Mouse (Mus musculus) embryonic facial prominence, embryonic 14.5 days (tissue): ENCODE data around the gene Akap1. TPM values are rescaled to one million over a fixed set of nuclear protein-coding genes. Genes with fewer than 3 reads are reported as not detected.

ENCODE experiments used
- ATAC-seq: fragments of 200-750 bp; cut with Nextera tagmentation; 2 replicates; pipeline ENCODE4 v1.8.0; 2017; ENCODE audit warnings: low read depth, moderate number of reproducible peaks, moderate TSS enrichment
- DNase-seq: peaks from one replicate; pipeline ENCODE4 v3.0.0-alpha.2; 2015; ENCODE audit warnings: low spot score
- H3K27ac ChIP-seq: fragments of 300-500 bp; sonication (generic); replicated peaks from 2 replicates; pipeline ENCODE4 v1.5.1; 2014; ENCODE audit warnings: low read depth, mild to moderate bottlenecking, low read length, moderate library complexity
- H3K27me3 ChIP-seq: fragments of 300-500 bp; sonication (generic); replicated peaks from 2 replicates; pipeline ENCODE4 v1.6.1; 2014; ENCODE audit warnings: low read length; ENCODE audit not compliant: control insufficient read depth, insufficient read depth
- H3K36me3 ChIP-seq: fragments of 300-500 bp; sonication (generic); 2 replicates; pipeline ENCODE4 v1.6.1; 2014; ENCODE audit warnings: low read length, mixed read lengths; ENCODE audit not compliant: control insufficient read depth, insufficient read depth
- H3K4me1 ChIP-seq: fragments of 300-500 bp; sonication (generic); 2 replicates; pipeline ENCODE4 v1.6.1; 2014; ENCODE audit warnings: antibody characterized with exemption, low read length; ENCODE audit not compliant: control insufficient read depth, insufficient read depth
- H3K4me2 ChIP-seq: fragments of 300-500 bp; sonication (generic); 2 replicates; pipeline ENCODE4 v1.6.1; 2014; ENCODE audit warnings: low read depth, mild to moderate bottlenecking, low read length, moderate library complexity, mixed read lengths
- H3K4me3 ChIP-seq: fragments of 300-500 bp; sonication (generic); 2 replicates; pipeline ENCODE4 v1.5.1; 2014; ENCODE audit warnings: low read depth, mild to moderate bottlenecking, low read length
- H3K9ac ChIP-seq: fragments of 300-500 bp; sonication (generic); 2 replicates; pipeline ENCODE4 v1.6.1; 2014; ENCODE audit warnings: low read depth, mild to moderate bottlenecking, low read length, moderate library complexity, mixed read lengths
- H3K9me3 ChIP-seq: fragments of 300-500 bp; sonication (generic); 2 replicates; pipeline ENCODE4 v1.6.1; 2016; ENCODE audit warnings: low read length; ENCODE audit not compliant: control insufficient read depth
- WGBS: fragments of 180-500 bp; shearing (Covaris S2); extraction: QIAGEN DNeasy Blood & Tissue Kit; methylation state at CpG from one replicate; pipeline ENCODE4 v1.1.7; 2014; 5-methylcytosine and 5-hydroxymethylcytosine counted together
- polyA plus RNA-seq: library from polyadenylated mRNA; unstranded; fragments of >200 nt; fragmentation: Nextera tagmentation; extraction: Ambion mirVana; gene quantifications from 2 replicates; pipeline ENCODE4 v1.2.1, GENCODE M21; 2014

Gene Akap1
- polyA plus RNA-seq, 1 experiment from 2014 or later = 28.2 TPM

DNA sequence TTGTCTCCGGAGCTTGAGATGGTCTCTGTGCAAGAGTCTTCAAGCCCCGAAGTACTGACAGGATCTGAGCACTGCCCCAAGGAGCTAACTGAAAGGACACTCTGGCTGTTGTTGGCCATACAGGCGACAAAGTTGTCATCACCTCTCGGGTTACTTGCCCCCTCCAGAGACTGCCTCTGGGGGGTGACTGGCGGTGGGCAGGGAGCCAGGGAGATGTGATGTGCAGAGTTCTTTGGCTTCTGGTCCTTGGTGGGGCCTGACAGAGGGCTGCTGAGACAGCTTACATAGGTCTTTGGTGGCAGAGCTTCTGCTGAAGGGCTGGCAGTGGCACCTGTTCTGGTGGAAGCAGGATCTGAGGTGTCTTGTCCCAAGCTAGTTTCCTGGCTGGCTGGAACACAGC, 20.0 kb downstream of the Akap1 start:
- Histone ChIP-seq H3K27me3 (no peaks in the 10 kb centered on the region), H3K9ac (no peak overlapping the region), H3K4me2 (no peak overlapping the region), H3K36me3 (peaks cover 28% of the 10 kb centered on the region), H3K27ac (no peak overlapping the region), H3K4me3 (no peak overlapping the region), H3K9me3 (no peaks in the 10 kb centered on the region), H3K4me1 (peaks cover 13% of the 10 kb centered on the region)
- DNase-seq = no peak
- no peak for ATAC-seq
- 78% methylated on average over 5 of the region's 5 CpGs for WGBS

DNA sequence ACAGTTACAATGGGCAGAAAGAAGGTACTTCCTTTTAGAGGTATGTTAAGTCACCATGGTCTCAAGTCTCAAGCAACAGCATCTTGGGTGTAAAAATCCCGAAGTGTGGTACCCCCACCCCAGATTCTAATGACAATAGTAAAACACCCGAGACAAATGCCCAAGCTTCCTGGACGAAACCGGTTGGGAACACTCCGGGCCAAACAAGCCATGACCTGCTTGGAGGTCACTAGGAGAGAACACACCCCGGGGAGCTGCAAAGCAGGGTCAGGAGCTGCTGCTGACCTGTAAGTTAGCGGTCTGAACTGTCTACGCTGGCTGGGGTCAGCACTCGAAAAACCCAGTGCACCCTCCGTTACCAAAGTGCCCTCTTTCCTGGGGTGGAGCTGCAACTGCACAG, 21.1 kb downstream of the Akap1 start:
- Histone ChIP-seq H3K27ac (no peak overlapping the region), H3K4me1 (0 out of 2 replicates have a peak, but pooled peaks cover 3% of the 10 kb centered on the region), H3K4me3 (no peak overlapping the region), H3K9ac (no peak overlapping the region), H3K9me3 (no peaks in the 10 kb centered on the region), H3K4me2 (no peak overlapping the region), H3K36me3 (peaks cover 34% of the 10 kb centered on the region), H3K27me3 (no peaks in the 10 kb centered on the region)
- ATAC-seq = no peak
- WGBS = 88% methylated on average over 10 of the region's 10 CpGs
- DNase-seq = no peak

DNA sequence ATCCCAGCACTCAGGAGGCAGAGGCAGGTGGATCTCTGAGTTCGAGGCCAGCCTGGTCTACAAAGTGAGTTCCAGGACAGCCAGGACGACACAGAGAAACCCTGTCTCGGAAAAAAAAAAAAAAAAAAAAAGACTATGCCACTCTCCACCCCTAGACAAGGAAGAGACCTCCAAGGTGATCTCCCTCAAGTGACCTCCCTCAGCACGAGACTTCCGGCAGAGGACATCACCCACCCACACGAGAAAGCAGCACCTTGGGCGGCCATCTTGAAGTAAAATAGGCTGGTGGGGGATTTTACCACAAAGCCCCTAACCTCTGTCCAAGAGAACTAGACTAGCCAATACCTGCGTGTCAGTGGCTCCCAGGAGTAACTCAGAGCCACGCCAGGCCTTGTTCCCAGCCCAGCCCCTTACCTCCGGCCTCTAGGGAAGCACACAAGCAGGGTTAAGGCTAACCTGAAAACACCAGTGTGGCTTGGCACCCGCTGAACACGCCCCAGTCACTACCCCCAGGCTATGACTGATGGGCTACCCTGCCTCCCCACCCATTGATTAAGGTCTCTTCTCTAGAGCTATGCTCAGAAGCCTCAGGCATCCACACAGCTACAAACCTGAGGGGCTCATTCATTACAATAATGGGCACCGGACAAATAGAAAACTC, 21.9 kb downstream of the Akap1 start:
- no peak overlapping the region for H3K27ac ChIP-seq
- DNase-seq (no peak), ATAC-seq (no peak)
- peaks cover 42% of the 10 kb centered on the region for H3K36me3 ChIP-seq
- H3K27me3 ChIP-seq = no peaks in the 10 kb centered on the region
- no peak overlapping the region for H3K4me3 ChIP-seq
- H3K9ac ChIP-seq = no peak overlapping the region
- H3K4me1 ChIP-seq = no peaks in the 10 kb centered on the region
- WGBS = 93% methylated on average over 13 of the region's 13 CpGs
- no peaks in the 10 kb centered on the region for H3K9me3 ChIP-seq
- no peak overlapping the region for H3K4me2 ChIP-seq

DNA sequence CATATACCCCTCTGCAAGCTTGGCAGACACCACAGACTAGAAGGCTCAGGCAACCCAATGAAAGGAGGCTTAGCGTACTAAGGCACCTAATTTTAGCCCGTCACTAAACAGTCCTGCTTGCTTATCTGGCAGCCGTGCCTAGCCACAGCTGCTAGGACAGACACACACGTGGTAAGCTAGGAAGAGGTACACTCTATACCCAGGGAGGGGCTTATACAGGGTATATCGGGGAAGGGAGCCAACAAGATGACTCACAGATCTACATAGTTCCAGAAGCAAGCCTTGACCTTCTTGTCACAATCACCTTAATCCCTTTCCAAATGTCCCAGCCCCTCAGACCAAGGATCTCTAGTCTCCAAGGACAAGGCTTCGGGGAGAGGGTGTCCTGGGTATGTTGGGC, 23.0 kb downstream of the Akap1 start:
- Histone ChIP-seq H3K4me2 (no peak overlapping the region), H3K27me3 (no peaks in the 10 kb centered on the region), H3K4me3 (no peak overlapping the region), H3K4me1 (no peaks in the 10 kb centered on the region), H3K27ac (no peak overlapping the region), H3K9ac (no peak overlapping the region), H3K9me3 (no peaks in the 10 kb centered on the region), H3K36me3 (peaks cover 52% of the 10 kb centered on the region)
- 66% methylated on average over 6 of the region's 6 CpGs for WGBS
- DNase-seq = peak; percentile 52
- peak; percentile 65 for ATAC-seq

DNA sequence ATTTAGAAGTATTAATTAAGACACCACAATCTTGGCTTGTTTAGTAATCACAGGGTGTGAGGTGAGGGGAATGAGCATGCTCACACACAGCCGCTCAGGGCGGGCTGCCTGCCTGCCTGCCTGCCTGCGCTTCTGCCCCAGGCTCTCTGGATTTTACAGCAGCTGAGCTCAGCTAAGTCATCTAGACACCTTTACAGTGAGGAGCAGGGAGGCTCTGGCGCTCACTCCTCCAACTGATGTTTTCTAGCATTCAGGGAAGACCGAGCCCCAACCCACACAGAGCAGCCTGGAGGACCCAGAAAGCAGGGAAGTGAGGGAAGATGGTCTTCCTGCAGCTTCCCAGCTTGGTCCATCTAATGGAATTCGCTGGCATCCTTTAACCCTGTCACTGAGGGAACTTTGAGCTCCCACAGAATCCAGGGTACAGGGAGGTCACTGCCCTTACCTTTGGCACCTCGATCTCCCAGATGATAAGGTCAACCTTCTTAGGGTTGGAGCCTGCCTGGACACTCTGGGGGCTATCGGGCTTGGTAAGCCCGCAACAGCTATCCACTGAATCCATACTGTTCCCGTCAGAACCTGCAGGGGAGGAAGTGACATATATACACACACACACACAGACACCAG, 23.5 kb downstream of the Akap1 start:
- Histone ChIP-seq H3K36me3 (peaks cover 56% of the 10 kb centered on the region), H3K4me3 (no peak overlapping the region), H3K4me2 (no peak overlapping the region), H3K4me1 (no peaks in the 10 kb centered on the region), H3K9ac (no peak overlapping the region), H3K27me3 (no peaks in the 10 kb centered on the region), H3K27ac (no peak overlapping the region), H3K9me3 (no peaks in the 10 kb centered on the region)
- ATAC-seq = no peak
- 77% methylated on average over 10 of the region's 10 CpGs for WGBS
- peak; percentile 19 for DNase-seq

DNA sequence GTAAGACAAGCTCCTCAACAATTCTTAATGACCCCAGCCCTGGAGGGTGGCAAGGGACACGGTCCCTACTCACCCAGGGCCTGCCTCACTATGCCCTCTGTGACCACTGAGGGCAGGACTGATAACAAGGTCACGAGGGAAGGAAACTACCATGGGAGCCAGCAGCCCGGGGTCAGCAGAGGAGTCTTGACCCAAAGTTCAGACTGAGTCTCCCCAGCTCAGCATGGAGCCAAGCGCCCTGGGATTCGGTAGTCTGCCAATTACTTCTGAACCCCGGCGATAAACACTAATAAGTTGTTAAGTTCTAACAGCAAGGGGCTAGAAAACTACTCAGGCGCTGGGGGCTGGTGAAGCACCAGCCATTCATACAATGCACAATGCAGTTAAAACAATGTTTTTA, 24.1 kb downstream of the Akap1 start:
- no peak overlapping the region for H3K4me3 ChIP-seq
- no peak overlapping the region for H3K9ac ChIP-seq
- H3K4me2 ChIP-seq = no peak overlapping the region
- DNase-seq (no peak), ATAC-seq (no peak)
- no peaks in the 10 kb centered on the region for H3K9me3 ChIP-seq
- H3K36me3 ChIP-seq = peaks cover 52% of the 10 kb centered on the region
- no peaks in the 10 kb centered on the region for H3K27me3 ChIP-seq
- no peak overlapping the region for H3K27ac ChIP-seq
- H3K4me1 ChIP-seq = no peaks in the 10 kb centered on the region
- WGBS = 74% methylated on average over 8 of the region's 8 CpGs

DNA sequence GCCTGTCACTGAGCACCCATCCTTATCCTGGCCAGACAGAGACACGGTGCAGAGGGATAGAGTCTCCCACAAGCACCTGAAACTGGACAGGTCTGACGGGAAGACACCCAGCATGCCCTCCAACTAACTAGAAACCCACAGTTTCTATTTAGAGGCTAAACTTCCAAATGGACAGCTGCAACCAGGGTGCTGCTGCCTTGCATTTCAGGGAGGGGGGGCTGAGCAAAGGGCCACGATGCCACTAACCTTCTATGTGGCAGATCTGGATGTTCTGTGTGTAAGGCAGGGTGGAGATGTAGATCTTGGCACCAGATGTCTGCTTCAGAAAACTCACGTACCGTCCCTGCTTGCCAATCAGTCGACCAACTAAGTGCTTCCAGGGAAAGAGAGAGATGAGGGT, 25.0 kb downstream of the Akap1 start:
- Histone ChIP-seq H3K4me2 (no peak overlapping the region), H3K27me3 (no peaks in the 10 kb centered on the region), H3K9me3 (no peaks in the 10 kb centered on the region), H3K36me3 (peaks cover 52% of the 10 kb centered on the region), H3K9ac (0 out of 2 replicates have a peak overlapping the region, but pooled peaks have one; percentile 8), H3K4me3 (no peak overlapping the region), H3K27ac (no peak overlapping the region), H3K4me1 (no peaks in the 10 kb centered on the region)
- ATAC-seq (no peak), DNase-seq (no peak)
- 79% methylated on average over 6 of the region's 6 CpGs for WGBS

DNA sequence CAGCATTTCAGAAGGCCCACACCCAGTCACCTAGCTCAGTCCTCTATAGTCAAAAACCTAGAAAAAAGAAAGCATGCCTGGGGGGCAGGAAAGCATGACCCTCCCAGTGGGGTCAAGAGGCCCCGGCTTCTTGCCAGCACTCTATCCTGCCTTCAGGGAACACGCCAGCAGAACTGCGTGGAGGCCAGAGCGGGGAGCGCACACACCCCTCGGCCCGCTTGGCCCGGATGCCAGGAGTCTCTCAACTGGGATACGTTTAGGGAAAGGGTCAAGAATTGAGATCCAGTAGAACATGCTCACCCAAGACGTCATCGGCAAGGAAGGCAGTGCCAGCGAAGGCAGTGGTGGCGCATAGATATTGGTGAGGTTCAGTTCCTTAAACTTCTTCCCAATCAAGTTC, 25.8 kb downstream of the Akap1 start:
- no peak for DNase-seq
- 82% methylated on average over 13 of the region's 13 CpGs for WGBS
- Histone ChIP-seq H3K4me3 (no peak overlapping the region), H3K36me3 (peaks cover 52% of the 10 kb centered on the region), H3K9ac (no peak overlapping the region), H3K4me1 (no peaks in the 10 kb centered on the region), H3K9me3 (no peaks in the 10 kb centered on the region), H3K27ac (no peak overlapping the region), H3K27me3 (no peaks in the 10 kb centered on the region), H3K4me2 (no peak overlapping the region)
- ATAC-seq = no peak

DNA sequence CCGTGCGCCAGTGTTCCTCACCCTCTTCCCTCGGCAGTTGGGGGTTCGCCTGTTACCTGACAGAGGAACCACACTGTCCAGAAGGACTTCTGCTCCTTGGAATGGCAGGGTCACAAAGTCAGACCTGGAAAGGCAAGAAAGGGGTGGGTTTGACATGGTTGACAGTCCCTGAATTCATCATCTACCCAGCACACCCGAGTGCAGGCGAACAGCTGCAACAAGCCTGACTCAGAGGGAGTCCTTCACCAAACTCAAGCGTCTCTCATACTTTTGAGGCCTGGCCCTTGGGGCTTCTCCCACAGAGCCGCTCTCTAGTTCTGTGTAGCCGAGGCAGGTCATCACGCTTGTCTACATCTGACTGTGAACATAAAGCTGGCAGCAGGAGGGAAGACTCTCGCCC, 29.8 kb downstream of the Akap1 start:
- Histone ChIP-seq H3K27ac (no peak overlapping the region), H3K27me3 (no peaks in the 10 kb centered on the region), H3K4me2 (no peak overlapping the region), H3K36me3 (peaks cover 71% of the 10 kb centered on the region), H3K9me3 (no peaks in the 10 kb centered on the region), H3K4me3 (no peak overlapping the region), H3K4me1 (no peaks in the 10 kb centered on the region), H3K9ac (no peak overlapping the region)
- DNase-seq = no peak
- 89% methylated on average over 11 of the region's 11 CpGs for WGBS
- no peak for ATAC-seq
